Mouse (Mus musculus) erythroblast, adult 5-6 weeks (primary cell): ENCODE results near the gene Hs2st1. TPM values are rescaled to one million over a fixed set of nuclear protein-coding genes. Genes with fewer than 3 reads are reported as not detected.

Experiments
- ATAC-seq: replicated peaks from 2 replicates; pipeline ENCODE4 v1.8.0; 2016; ENCODE audit warnings: moderate number of reproducible peaks, mild to moderate bottlenecking, moderate TSS enrichment, inconsistent platforms; ENCODE audit not compliant: poor library complexity, low FRiP score, severe bottlenecking
- total RNA-seq, 2 experiments: library from RNA; stranded (forward) in 1 of 2; stranded (reverse) in 1 of 2; fragments of 150-400 nt in 1 of 2; fragments of 200-764, 138-1000 nt in 1 of 2; gene quantifications; 2 replicates each; pipeline versions ENCODE4 v1.2.3 to v1.2.4; 2015 to 2017; ENCODE audit warnings: low replicate concordance in 2 of 2

Gene Hs2st1
- total RNA-seq, 2 experiments from 2014 or later = 0.85 to 3.5 TPM

DNA sequence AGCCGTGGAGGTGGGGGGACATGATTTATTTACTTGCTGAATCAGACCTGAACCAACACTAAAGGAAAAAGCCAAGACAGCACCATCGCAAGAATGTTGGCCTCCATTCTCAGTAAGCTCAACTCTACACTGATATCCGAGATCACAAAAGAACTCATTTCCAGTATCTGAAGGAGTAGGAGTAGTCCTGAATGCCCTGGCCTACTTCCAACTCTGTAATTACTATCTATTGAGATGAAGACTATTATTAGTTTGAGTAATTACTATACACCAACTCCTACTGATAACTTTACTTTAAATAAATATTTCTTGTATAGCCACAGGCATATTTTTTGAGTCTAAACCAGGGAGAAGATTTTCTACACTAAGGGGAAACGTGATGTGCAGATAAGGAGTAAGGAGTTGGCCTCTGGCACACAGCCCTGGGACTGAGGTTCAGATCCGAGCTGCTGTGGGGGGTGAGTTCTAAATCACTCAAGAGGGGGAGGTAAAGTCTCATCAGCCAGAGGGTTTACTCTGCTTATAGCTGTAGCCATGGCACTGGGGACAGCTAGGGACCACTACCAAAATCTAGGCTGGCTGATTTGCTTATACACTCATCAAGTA is 109.7 kb downstream of the Hs2st1 start:
- ATAC-seq = no peak

DNA sequence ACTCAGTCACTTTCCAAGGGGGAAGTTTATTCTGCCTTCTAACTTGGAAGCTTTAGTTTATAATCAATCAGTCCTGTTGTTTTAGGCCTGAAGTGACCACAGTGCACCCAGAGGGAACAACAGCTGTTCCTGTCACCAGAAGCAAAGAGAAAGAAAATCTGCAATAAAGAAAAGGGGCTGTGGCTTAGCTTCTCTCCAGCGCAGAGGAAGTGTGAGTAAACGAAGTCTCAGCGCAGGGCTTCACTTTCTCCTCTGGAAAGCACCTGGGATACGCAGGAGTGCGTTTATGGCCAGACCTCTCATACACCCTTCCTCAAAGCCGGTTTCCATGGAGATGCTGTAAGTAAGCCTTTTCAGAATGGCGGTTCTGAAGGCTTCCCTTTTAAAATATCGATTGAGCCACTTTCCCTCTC is 110.7 kb downstream of the Hs2st1 start:
- no peak for ATAC-seq

DNA sequence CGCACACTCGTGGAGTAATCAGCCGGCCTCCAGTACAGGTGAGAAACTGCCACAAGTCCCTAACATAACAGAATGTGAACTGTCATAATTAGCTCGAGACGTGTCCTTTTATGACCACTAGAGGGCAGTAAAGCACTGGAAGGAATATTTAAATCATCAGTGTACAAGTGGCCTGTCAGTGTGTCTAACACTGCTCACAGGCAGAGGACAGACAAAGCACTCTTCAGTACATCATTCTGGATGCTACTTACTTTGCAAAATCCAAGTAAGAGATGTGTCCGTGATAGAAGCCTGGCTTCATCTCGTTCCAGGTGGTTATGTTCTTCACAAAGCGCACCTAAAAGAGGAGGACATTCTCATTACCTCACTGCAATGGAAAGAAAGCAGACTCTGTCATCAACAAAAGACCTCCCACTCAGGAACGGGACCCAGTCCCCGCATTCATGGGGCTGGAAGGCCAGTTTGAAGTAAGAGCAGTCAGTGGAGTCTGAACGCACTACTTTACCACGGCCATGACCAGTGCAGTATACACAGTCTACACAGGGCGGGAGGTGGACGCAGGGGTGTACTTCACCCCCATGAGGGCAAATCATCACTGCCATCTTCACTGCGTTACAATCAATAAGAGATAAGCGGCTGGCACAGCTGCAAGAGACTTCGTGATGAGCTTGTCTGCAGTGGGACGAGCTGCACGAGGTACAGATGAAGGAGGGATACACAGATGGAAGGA is 116.1 kb downstream of the Hs2st1 start:
- peak; percentile 76 for ATAC-seq

DNA sequence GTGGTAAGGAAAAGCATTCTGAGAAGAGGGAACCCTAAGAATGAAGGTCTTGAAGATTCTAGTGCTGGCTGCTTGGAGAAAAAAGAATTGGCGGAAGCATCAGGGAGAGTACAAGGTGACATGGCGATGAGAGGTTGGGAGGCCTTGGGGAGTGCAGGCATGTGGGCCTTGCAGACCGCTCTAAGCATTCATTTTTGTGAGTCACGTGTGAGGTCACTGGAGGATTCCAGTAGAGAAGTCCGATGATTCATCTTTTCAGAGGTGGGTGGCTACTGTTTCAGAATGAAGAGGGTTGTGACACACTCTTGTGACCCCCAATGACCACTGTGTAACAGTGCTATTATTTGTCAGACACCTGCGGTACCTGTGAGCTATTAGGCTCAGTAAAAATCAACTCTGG is 121.0 kb downstream of the Hs2st1 start:
- no peak for ATAC-seq

DNA sequence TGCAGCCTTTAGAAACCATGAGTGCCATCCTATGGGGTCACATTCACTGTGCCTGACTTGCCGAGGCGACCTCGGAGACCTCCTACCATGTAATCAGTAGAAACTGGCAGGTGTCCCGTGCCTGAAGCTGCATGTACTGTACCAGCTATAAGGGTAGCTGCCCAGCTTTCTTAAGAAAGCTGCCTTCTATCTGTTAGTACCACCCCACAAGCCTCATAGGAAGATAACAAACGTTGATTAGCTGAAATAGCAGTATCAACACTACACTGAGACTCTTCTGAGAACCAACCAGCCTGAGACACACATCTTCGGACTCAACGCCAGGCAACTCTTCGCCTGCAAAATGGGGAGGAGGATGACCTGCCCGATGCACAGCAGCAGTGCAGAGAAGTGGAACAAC is 122.1 kb downstream of the Hs2st1 start:
- no peak for ATAC-seq

DNA sequence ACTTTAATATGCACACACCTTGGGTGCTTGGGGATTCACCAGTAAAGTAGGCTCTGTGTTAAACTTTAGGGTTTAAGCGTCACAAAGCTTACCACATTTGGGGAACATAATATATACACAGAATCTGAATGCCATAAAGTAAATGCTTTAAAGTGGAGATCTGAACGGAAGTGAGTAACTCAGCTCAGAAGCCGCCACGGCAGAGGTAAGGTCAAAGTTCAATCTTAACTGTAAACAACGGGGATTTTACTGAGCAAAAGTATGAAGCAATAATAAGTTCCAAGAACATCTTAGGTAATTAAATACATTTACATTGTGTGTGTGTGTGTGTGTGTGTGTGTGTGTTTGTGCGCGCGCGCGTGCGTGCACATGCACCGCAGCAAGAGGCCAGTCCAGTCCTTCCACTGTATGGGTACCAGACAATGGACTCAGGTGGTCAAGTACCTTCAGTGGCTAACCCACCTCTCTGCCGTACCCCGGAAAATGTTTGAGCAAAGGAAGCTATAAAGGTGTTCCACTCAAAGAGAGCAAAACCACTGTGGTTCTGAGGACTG is 123.8 kb downstream of the Hs2st1 start:
- ATAC-seq = no peak

DNA sequence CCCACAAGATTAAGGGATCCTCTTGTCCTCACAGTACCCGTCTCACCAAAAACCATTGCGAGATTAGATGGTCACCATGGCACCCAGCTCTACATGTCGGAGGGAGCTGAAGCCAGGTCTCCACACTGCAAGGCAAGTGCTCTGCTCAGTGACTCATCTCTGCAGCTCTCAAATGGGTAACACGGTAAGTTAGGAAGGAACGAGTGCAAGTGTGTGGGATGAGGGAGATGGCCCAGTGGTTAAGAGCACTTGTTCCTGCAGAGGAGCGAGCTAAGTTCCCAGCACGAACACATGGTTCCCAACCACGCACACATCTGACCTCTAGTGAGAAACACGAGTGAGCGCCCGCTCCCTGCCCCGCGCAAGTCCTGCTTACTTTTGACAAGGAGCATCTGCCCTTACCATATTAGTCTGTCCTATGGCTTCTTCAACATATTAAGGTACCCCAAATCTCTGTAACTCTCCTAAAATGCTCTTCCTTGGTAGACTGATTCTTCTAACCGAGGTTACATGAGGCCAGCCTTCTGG is 132.0 kb downstream of the Hs2st1 start:
- no peak for ATAC-seq

DNA sequence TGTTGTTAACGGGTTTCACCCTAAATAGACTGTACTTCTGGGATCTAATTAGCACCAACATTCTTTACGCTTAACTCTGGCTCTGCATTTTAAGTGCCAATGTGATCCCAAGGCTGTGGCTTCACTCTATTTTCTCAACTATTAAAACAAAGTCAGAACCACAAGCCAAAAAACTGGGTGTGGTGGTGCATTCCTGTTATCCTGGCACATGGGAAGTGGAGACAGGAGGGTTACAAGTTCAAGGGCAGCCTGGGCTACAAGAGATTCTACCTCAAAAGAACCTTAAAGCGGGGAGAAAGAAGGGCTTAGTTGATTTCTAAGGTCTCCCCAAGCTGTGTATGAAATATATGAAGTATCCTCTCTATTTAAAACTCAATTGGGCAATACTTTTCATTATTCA is 133.9 kb downstream of the Hs2st1 start:
- no peak for ATAC-seq

DNA sequence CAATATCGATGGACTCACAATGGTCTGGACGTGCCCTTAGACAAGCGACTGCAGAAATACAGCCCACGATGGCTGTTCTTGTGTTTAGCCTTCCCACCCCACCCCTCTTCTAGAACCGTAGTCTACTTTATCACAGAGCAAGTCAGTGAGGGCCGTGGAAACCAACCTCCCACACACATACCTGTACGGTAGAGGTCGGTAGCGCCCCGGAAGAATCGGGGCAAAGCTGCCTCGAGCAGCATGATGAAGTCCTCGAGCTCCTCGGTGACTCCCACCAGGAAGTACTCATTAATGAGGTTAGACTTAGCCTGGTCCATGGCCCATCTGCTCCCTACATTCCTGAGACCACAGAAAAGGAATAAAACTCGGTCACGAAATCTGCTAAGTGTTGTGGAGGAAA is 134.7 kb downstream of the Hs2st1 start:
- no peak for ATAC-seq

DNA sequence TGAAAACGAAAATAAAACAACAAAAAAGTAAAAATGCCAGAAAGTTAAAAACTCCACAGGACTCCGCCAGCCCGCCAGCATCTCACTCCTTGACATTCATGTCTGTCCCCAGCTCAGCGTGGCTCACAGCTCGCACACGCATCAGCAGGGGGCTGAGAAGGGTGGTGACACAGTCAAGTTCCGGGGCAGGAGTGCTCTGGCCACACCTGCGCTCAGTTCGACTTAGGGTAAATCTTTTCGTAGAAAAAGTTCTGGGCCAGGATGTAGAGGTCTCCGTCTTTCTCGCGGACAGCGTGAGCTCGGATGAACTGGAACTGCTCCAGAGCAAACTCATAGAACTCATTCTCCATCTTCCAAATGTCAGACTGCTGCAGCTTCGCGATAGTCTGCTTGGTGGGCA is 135.7 kb downstream of the Hs2st1 start:
- no peak for ATAC-seq

DNA sequence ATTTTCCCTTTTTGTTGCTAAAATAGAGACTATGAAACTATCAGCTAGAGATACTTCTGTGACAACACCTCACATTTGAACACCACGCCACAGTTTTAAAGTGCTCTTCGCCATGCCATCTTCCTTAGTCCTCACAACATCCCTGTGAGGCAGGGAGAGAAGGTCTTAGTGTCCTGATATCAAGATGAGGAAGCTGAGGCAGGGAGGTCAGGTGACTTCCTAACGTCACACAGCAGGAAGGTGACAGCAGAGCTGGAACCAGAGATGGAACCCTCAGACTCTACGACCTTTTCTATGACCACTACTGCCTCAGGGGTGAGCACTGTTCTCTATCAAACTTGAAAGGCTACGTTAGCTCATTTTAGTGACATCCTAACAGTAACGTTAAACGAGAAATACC is 136.9 kb downstream of the Hs2st1 start:
- no peak for ATAC-seq

DNA sequence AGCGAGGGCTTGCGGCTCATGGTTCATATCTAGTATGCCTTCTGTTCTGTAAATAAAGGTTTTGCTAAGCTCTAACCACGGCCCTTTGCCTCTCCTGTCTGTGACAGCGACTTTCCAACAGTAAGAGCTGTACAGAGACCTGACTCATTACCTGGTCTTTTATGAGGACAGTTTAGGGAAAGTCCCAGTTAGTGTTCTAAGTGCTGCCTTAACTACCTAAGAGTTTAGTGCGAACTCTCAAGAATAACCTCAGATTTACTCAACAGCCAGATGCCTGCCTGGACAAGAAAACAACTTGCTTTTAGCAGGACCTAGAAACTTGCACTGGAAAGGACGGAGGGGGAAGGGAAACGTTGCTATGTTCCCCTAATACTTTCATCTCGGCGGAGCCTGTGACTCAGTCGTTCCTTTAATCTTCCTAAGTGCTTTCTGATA is 137.8 kb downstream of the Hs2st1 start:
- no peak for ATAC-seq

DNA sequence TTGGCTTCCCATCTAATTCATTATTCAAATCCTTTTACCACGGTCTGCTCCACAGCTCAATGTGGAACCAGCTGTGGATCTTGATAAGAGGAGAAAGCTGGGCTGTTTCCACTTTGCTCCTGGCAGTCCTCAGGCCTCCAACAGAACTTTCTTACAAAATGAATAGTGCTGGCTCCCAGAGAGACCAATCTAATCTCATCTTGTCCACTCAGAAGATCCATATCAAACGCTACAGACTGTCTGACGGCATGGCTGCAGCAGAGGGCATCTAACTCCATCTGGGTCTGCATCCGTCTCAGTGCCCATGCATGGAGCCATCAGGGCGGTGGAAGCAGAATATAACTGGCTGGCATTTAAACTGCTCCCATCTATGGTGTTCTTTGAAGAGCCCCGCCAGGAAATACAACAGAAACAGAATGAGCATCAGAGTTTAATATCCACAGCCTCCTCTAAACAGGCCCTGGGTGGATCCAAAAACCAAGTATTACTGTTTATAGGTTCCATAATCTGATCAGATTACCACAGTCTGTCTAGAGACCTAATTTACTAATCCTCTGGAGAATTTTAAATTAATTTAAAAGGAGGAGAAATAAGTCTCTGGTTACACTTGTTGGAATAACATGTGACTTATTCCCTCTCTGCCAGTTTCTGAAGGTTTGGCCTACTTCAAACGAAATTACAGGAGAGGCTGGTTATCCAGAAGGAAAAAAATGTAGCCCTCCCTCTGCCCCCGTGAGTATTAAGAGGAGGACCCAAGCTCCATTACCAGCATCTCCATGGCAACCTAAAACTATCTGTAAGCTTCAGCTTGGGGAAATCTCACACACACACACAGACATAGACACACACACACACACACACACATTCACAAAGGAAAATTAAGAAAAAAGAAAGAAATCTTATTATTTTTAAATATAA is 141.2 kb downstream of the Hs2st1 start:
- no peak for ATAC-seq

DNA sequence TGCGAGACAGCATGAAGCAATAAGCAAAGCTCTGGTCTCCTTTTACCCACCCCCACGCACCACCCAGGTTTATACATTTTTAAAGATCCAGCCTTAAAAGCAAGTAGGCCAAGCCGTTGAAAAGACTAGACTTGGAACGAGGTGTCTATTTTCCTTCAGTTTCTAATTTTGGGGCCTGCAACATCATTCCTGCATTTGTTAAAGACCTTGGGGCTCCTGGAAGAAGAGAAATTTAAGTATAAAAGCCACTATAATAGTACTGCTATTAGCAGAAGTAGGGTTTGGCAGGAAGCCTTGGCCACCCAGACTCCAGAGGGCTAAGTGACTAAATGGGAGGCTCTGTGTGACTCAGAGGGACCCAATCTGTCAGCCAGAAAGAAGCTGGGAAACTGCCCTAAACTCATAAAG is 144.9 kb downstream of the Hs2st1 start:
- no peak for ATAC-seq

DNA sequence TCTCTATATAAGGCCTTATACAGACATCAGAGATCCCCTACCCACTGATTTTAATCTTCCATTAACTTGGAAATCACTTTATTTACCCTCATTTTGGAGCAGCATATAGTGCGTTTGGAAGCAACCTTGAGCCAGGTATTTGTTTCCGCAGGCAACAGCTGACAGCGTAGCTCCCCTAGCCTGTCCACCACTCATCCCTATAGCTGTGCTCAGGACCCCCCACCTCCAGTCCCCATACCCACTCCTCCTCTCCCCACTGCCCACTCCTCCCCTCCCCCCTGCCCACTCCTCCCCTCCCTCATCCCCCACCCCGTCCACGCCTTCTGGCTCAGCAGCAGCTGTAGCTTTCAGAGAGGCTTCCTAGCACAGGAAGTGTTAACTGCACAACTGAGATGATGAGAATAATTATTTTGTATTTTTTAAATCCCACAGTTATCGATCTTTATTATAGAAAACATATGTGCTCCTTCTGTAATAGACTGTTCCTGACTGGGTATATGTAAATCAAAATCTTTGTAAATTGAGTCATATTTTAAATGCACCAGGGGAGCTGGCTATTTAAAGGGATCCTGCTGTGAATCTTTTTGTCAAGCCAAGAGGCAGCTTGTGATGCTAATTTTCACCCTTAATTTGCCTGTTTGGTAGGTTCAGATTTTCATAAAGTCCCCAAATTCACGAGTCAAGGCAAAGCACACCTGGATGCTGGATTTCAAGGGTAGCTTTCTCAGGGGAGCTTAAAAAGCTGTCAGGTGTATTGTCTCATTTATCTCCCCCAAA is 148.4 kb downstream of the Hs2st1 start:
- no peak for ATAC-seq

DNA sequence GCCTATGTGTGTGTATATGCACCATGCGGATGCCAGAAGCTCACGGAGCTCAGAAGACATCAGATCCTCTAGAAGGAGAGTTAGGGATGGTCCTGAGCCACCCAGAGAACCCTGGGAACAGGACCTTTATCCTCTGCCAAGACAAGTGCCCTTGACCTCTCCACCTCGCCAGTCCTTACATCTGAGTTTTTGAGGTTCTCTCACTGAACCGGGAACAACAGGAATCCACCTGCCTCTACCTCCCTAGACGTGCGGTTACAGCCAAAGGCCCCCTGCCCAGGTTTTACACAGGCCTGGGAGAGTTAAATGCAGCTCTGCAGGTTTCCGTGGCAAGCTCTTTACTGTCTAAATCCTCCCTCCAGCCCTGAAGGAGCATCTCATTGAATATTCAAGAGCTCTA is 156.2 kb downstream of the Hs2st1 start:
- ATAC-seq = no peak

DNA sequence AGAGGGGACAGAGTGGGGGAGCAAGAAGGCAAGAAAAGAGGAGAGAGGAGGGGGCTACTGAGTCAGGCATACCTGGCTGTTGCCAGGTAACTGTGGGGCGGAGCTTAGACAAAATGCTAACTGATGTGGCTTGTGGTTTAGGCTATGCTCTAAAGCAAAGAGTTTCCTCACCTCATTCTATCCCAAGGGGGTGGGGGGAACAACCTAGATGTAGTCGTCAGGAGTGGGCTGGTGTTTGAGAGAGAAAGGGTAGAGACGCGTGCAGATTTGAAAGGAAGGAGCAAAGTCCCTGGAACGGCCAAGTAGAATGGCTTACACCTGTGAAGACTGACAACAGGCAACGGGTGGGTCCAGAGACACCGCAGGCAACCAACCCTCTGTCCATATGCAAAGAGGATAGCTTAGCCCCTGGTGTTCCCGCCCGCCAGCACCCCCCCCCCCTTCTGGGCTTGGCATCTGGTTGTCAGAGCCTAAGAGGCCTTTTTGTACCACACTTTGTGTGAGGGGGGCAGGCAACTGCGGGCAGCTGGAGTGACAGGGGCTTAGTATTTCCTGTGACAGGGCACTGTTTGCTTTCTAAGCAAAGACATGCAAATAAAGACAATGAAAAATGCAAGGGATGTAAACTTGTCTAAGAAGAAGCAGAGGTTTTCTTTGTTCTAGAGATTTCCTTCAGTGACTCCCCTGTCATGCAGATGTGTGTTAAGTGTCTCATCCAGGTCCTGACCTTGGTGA is 157.3 kb downstream of the Hs2st1 start:
- ATAC-seq = no peak

DNA sequence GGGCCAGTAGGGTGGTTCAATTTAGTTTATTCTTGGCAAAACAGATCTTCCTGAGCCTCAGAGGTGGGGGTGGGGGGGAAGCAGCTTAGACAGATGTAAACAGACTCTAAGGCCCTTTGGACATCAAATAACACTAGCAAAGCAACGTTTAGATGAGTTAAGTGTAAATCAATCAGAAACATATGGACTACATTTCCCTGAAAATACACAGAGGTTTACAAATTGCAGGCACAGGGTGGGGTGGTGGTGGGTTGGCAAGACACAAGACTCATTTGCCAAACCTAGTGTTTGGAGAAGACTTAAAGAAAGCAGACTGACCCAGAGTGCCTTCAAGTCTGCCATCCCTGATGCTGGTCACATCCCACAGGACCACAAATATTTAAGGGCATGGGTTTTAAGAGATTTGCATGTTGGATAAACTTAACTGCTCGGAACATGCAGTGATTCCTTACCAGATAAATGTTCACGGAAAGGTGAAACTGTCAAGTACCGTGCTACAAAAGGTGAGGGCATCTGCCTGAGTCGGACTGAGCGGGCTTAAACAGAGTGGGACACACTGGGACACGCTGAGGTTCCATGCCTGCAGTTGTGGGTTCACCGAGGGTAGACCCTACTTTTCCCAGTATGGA is 158.2 kb downstream of the Hs2st1 start:
- ATAC-seq = no peak
